Mouse (Mus musculus) kidney, adult 2 months (tissue): ENCODE measurements around the gene Ppil1. TPM values are rescaled to one million over a fixed set of nuclear protein-coding genes. Genes with fewer than 3 reads are reported as not detected.
A peak's percentile ranks its signal among the peaks of the same experiment; 100 is the strongest.

Experiments
- DNase-seq: peaks from one replicate; pipeline ENCODE4 v3.0.0; 2021
- H3K27ac ChIP-seq: fragments of 200-500 bp; 2 replicates; pipeline ENCODE4 v1.5.1; 2012; ENCODE audit warnings: low read depth, low read length, control low read depth, inconsistent platforms; ENCODE audit not compliant: insufficient read depth
- H3K27me3 ChIP-seq: fragments of 200-500 bp; replicated peaks from 2 replicates; pipeline ENCODE4 v1.6.1; 2012; ENCODE audit warnings: mild to moderate bottlenecking, moderate library complexity, low read length, inconsistent platforms; ENCODE audit not compliant: control insufficient read depth, insufficient read depth
- H3K36me3 ChIP-seq: fragments of 200-500 bp; 2 replicates; pipeline ENCODE4 v1.6.1; 2012; ENCODE audit warnings: mild to moderate bottlenecking, moderate library complexity, low read length, inconsistent platforms; ENCODE audit not compliant: control insufficient read depth, insufficient read depth
- H3K4me1 ChIP-seq: fragments of 200-500 bp; 2 replicates; pipeline ENCODE4 v1.6.1; 2011; ENCODE audit warnings: low read length; ENCODE audit not compliant: control insufficient read depth, insufficient read depth
- H3K4me3 ChIP-seq: fragments of 200-500 bp; 2 replicates; pipeline ENCODE4 v1.5.1; 2011; ENCODE audit warnings: mild to moderate bottlenecking, low read depth, low read length, control low read depth; ENCODE audit not compliant: insufficient read depth
- CTCF ChIP-seq: fragments of 200-500 bp; conservative IDR thresholded peaks from 2 replicates; pipeline ENCODE4 v1.5.1; 2011; ENCODE audit warnings: low read depth, mild to moderate bottlenecking, control low read depth, low read length, moderate library complexity, mixed read lengths; ENCODE audit not compliant: insufficient read depth, insufficient read length
- POLR2A ChIP-seq: fragments of 200-500 bp; IDR thresholded peaks from one replicate; pipeline ENCODE4 v1.6.1; 2011; ENCODE audit warnings: low read depth, low read length, control low read depth
- WGBS: fragments of 180-500 bp; shearing (Covaris S2); methylation state at CpG from one replicate; pipeline ENCODE4 v1.1.7; 2018; 5-methylcytosine and 5-hydroxymethylcytosine counted together
- polyA plus RNA-seq: library from polyadenylated mRNA; depleted of rRNA; stranded (reverse); fragments of >200 nt; gene quantifications from 2 replicates; pipeline ENCODE4 v1.2.3, GENCODE M21; 2012

Gene Ppil1
- polyA plus RNA-seq, 1 experiment, result 23.5 TPM

GRCm38 (mm10) chr17:29297813-29298212 lies 33.8 kb upstream of the Ppil1 start:
- Histone ChIP-seq H3K4me3 (no peak overlapping the region), H3K4me1 (peaks cover 34% of the 10 kb centered on the region), H3K27ac (0 out of 2 replicates have a peak overlapping the region, but pooled peaks have one; percentile 20), H3K36me3 (no peaks in the 10 kb centered on the region; the same call in 1 of the 2 replicates), H3K27me3 (no peaks in the 10 kb centered on the region)
- no peak for TF ChIP-seq CTCF
- TF ChIP-seq POLR2A, result no peak
- WGBS, result 57% methylated on average over 6 of the region's 6 CpGs
- DNase-seq, result no peak

DNA sequence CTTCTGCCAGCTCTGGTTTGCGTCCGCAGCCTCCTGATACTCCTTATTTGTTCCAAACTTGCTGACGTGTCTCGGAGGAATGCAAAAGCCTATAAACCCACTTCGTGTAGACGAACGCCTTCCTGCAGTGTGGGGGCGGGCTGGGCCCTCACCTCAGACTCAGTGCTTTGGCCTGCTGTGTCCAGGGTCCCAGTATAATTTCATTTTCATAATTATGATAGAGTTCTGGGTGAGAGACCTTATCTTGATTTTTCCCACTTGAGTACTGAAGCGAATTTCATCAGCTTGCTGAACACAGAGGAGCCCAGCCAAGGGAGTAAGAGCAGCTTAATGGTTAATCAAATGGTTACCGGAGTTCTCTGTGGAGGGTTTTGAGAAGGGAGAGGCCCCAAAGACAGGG lies 33.3 kb upstream of the Ppil1 start:
- WGBS, result 28% methylated on average over 10 of the region's 10 CpGs
- H3K27ac ChIP-seq, result peak overlapping the region; percentile 19; the same call in 1 of the 2 replicates
- no peaks in the 10 kb centered on the region; the same call in 1 of the 2 replicates for H3K36me3 ChIP-seq

DNA sequence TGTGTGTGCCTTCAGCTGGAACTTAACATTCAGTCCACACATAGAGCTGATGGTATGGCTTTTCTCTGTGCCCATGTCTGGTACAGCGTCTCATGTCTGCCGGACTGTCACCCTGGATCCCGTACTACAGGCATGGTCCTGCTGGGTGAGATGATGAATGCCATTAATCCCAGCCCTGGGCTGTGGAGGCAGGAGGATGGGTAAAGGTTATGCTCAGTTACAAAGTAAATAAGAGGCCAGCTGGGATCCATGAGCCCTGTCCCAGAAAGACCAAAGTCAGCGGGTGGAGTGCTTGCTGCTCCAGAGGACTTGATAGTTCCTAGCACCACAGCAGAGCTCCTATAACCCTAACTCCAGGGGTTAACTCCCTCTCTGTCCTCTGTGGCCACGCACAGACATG lies 31.8 kb upstream of the Ppil1 start:
- H3K27ac ChIP-seq, result no peak overlapping the region
- H3K4me1 ChIP-seq, result peaks cover 34% of the 10 kb centered on the region
- no peak for DNase-seq
- TF ChIP-seq POLR2A, result no peak
- TF ChIP-seq CTCF, result no peak
- 57% methylated on average over 5 of the region's 5 CpGs for whole genome bisulfite sequencing
- H3K36me3 ChIP-seq, result peaks cover 2% of the 10 kb centered on the region; the same call in 1 of the 2 replicates
- H3K27me3 ChIP-seq, result no peaks in the 10 kb centered on the region
- no peak overlapping the region for H3K4me3 ChIP-seq

More for the DNA sequence above, 33.3 kb upstream of the Ppil1 start:
- H3K27me3 ChIP-seq, result no peaks in the 10 kb centered on the region
- H3K4me3 ChIP-seq, result no peak overlapping the region
- DNase-seq, result peak; percentile 50
- H3K4me1 ChIP-seq, result peaks cover 34% of the 10 kb centered on the region
- TF ChIP-seq POLR2A (no peak), CTCF (no peak)

GRCm38 (mm10) chr17:29293807-29294605 lies 30.0 kb upstream of the Ppil1 start:
- H3K4me1 ChIP-seq, result peaks cover 37% of the 10 kb centered on the region
- peaks cover 2% of the 10 kb centered on the region; the same call in 1 of the 2 replicates for H3K36me3 ChIP-seq
- 53% methylated on average over 9 of the region's 9 CpGs for WGBS
- no peak overlapping the region for H3K4me3 ChIP-seq
- peak; percentile 82 for DNase-seq
- H3K27me3 ChIP-seq, result no peaks in the 10 kb centered on the region
- 0 out of 2 replicates have a peak, but pooled peaks have one; percentile 18 for TF ChIP-seq CTCF
- no peak for TF ChIP-seq POLR2A
- H3K27ac ChIP-seq, result no peak overlapping the region; the same call in 1 of the 2 replicates

- TF ChIP-seq POLR2A (no peak), CTCF (no peak)
- H3K27ac ChIP-seq, result no peak overlapping the region
- peaks cover 2% of the 10 kb centered on the region; the same call in 1 of the 2 replicates for H3K36me3 ChIP-seq
- H3K4me3 ChIP-seq, result no peak overlapping the region
- no peak for DNase-seq
- no peaks in the 10 kb centered on the region for H3K27me3 ChIP-seq
- WGBS, result 68% methylated on average over 3 of the region's 3 CpGs
- H3K4me1 ChIP-seq, result peaks cover 37% of the 10 kb centered on the region
These were observed 29.0 kb upstream of the Ppil1 start for GRCm38 (mm10) chr17:29292996-29293395.

GRCm38 (mm10) chr17:29291793-29292192 lies 27.8 kb upstream of the Ppil1 start:
- no peak for DNase-seq
- H3K36me3 ChIP-seq, result peaks cover 2% of the 10 kb centered on the region; the same call in 1 of the 2 replicates
- H3K4me3 ChIP-seq, result no peak overlapping the region
- H3K27ac ChIP-seq, result no peak overlapping the region
- 90% methylated on average over 7 of the region's 7 CpGs for WGBS
- H3K27me3 ChIP-seq, result no peaks in the 10 kb centered on the region
- peaks cover 31% of the 10 kb centered on the region for H3K4me1 ChIP-seq
- TF ChIP-seq POLR2A (no peak), CTCF (no peak)

GRCm38 (mm10) chr17:29282216-29282952 lies 18.4 kb upstream of the Ppil1 start:
- TF ChIP-seq CTCF, result no peak
- no peak for TF ChIP-seq POLR2A
- Histone ChIP-seq H3K36me3 (no peaks in the 10 kb centered on the region; the same call in 1 of the 2 replicates), H3K27me3 (no peaks in the 10 kb centered on the region), H3K4me3 (no peak overlapping the region), H3K27ac (no peak overlapping the region), H3K4me1 (no peaks in the 10 kb centered on the region)
- 73% methylated on average over 21 of the region's 21 CpGs for WGBS
- DNase-seq, result no peak
